Mouse (Mus musculus) cerebellum, adult 11-12 months (tissue): ENCODE measurements around the gene Cltb.

Experiments used
- DNase-seq: peaks from one replicate; pipeline ENCODE4 v3.0.0; 2022

Gene Cltb

GRCm38 (mm10) chr13:54560608-54561007, 50.5 kb downstream of the Cltb start:
- DNase-seq, result no peak

GRCm38 (mm10) chr13:54559656-54560055, 51.5 kb downstream of the Cltb start:
- DNase-seq, result no peak

GRCm38 (mm10) chr13:54557652-54558051, 53.5 kb downstream of the Cltb start:
- DNase-seq, result no peak

DNA sequence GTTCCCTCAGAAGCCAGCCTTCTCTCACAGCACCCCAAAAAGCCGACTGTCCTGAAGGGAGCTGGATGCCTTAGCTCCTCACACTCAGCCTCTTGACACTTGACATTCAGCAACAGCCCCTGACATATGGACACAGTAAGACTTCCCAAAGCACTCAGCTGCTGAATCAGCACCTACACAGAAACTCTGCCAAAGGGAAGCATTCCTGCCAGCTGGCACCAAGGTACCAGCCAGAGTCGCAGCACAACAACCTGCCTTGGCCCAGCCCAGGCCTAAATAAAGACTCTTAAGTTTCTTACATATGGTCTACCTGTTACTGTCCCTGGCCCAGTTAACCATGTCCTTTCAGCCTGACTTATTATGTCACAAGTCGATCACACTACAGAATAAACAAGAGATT, 54.3 kb downstream of the Cltb start:
- DNase-seq, result peak; percentile 97

DNA sequence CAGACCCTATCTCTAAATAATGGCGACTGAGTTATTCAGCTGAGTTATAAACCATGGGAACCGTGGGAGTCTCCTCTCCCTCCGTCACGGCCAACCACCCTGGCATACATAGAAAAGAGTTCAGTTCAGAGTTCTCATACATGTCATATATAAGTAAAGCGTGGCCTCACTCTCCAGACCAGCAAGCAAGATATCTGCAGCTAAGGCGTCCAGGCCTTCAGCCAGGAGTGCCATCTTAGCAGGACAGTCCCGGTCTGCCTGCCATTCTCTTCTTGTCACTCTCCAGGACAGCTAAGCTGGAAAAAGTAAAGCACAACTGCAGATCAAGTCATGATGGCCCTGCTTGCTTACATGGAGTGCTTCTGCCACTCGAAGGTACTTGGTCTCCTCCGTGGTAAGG, 55.0 kb downstream of the Cltb start:
- peak; percentile 45 for DNase-seq

DNA sequence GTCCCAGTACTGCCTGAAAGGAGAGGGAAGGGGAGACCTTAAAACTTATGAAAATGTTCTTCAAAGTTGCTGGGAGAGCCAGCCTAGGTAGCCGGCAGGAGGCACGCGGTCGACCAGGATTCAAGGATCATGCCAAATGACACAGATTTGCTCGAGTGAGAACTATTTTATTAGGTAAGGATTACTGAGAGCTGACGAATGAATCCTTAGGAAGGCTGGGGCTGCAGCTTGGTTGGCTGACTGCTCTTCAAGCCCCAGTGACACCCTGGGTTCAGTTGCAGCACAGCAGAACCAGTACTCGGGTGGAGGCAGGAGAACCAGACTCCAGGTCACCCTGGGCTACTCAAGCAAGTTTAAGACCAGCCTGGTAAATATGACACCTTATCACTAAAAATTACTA, 63.1 kb downstream of the Cltb start:
- DNase-seq, result no peak
